Mouse (Mus musculus) lung, adult 18-20 months (tissue): ENCODE data around the gene Apopt1.

ENCODE experiments used
- DNase-seq, 2 experiments: peaks; one replicate each; pipeline ENCODE4 v3.0.0; 2022; ENCODE audit warnings: mixed read lengths in 2 of 2

Gene Apopt1

DNA sequence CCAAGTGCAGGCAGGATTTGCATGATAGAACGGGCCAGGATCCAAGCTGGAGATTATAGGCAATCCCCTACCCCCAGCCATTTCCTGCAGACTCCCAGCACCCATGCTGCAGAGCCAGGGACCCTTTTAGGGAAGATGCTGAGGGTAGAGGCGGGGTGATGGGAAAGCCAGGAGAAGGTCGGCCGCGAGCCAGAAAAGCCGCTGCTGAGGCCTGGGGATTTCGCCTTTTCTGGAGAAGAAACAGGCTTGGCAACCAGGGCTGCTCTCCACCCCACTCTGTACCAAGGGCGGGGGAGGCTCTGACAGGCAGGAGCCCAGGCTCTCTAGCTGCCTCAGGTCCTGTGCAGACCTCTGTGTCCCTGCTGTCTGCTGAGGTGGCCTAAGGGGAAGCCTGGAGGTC lies 31.8 kb upstream of the Apopt1 start:
- DNase-seq = no peak

DNA sequence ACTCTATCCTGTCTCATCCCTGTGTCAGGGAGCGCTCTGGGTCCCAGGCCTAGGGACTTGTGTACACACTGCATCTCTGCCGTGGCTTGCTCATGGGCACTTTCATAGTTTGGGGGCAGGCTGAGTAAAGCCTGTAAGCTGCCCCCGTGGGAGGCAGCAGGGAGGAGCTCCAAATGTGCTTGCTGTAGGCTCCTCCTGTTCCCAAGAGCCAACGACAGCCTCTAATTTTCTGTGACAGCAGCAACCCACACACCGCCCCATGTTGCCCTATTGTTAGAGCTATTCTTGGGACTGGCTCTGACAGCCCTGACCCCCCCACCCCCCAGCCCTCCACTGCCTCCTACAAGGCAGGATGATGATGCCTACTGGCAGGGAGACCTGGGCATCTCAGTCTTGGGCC lies 31.1 kb upstream of the Apopt1 start:
- DNase-seq = no peak

DNA sequence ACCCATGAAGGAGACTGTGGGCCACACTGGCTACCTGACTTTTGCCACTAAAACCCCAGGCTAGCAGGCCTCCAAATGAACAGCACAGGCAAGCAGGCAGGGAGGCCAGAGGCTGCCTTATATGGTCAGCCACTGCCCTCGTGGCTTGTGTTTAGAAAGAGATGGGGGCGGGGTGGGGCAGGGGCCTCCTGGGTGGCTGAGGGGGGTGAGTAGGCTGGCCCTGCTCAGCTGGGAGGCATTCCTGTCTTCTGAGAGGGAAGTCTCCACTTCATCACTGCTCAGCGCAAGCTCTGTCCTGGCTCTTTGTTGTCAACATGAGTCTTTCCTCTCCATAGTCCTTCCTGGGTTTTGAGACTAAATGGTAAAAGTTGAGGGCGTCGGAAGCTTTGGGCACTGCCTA lies 30.3 kb upstream of the Apopt1 start:
- no peak for DNase-seq

DNA sequence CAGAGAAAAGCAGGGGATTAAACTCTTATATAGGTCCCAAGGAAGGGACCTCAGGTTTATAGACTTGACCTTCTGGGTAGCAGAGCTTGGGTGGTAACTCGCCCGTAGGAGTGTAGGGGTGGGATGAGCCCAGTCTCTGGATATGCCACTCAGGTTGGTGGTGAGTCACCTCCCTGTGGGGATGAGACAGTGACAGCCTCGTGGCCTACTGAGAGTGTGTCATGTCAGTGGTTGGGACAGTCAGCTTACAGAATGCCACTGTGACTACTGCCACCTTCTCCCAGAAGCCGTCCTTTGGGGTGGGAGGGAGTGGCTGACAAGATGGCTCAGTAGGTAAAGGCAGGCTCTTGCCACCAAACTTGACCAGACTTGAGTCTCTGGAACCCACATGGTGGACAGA lies 26.7 kb upstream of the Apopt1 start:
- no peak for DNase-seq

DNA sequence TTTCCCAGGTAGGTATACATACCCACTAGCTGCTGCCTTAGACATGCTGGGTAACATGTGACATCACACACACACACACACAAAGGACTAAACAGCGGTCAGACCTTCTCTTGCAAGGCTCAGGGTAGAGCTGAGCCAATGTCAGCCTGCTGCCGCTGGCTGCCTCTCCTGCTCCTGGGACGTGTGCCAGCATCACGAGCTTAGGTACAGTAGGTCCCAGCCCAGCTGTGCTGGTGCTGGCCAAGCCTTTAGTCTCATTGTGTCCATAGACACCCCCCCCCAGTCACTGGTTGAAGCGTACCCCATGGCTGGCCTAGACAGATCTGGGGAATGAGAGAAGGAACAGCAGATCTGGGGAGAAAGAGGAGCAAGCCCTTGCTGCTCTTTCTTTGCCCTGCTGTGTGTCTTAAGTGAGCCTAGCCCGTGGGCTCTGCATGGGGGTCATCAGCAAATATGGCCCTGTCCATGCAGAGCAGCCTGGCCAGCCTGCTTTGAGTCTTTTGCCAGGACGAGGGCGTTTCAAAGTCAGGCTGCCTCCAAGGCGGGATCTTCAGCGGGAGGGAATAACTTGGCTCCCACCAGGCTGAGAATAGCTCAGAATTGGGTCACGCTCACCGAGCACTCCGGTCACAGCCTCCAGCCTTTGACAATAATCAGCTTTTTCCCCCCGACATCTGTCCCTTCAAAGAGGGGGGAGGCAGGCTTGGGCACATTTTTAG lies 25.6 kb upstream of the Apopt1 start:
- DNase-seq = peak; percentile 59 to 62

DNA sequence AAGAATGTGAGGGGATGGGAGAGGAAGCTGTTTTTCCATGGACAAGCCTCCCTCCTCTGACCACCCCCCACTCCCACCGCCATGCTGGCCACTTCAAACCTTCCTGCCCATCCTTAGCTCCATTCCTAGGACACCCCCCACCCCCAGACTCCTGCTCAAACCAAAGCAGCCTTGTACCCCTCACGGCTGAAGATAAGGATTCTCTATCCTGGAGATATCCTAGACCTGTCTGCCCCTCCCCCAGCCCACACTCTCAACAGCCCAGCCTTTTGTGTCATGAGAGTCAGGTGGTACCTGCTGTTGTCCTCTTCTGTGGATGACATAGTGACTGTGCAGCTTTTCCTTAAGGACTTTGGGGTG lies 25.0 kb upstream of the Apopt1 start:
- no peak for DNase-seq

DNA sequence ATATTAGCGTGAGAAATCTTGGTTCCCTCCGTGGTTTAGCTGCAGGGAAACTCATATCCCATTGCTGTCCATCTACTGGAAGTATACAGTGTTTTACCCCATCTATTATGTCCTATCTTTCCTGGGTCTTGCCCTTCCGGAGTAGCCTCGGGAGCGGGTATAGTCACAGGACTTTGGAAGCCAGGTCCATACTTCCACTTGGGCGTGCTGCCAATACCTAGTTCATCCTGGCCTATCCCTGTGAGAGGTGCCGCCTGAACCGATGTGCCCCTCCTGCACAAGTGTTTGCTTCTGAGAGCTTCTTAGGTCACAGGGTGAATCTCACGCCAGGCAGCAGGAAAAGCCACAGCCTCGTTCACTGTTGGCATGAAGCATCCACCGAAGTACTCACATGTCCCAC lies 23.6 kb upstream of the Apopt1 start:
- no peak for DNase-seq

DNA sequence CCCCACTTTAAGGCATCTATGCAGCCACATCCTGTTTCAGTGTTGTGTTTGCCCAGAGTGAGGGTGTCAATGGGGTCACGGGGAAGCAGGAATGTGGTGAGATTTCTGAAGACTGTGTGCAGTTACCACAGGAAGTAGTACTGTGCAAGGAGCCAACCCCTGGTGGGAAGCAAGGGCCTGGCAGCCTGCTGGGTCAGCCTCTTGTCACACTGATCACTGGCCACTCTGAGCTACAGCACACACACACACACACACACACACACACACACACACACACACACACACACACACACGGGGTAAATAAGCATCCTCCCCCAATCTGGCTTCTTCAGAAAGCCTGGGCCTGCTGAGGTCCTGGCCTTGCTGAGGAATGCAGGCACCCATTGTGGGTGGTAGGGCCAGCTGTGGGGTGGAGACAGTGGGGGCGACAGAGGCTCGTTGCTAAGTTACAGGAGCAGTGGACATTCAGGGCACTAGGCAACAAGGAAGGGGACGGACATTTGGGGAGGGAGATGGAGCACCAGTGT lies 21.7 kb upstream of the Apopt1 start:
- peak; percentile 35 to 46 for DNase-seq

DNA sequence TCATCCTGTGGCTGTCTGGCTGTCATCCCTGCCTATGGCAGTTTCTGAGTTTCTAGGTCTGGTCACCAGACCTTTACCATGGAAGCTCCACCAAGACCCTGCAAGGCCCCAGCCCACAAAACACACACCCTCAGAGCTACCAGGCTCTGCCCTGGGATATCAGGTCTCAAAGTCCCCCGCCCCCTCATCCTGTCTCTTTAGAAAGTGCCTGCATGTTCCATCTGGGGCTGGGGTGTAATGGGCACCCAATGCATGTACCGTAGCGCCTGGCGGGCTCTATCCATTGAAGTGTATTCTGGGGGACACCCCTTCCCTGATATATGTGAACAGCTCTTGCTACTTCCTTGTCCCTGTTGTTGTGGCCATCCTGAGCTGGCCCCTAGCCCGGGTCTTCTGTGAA lies 20.2 kb upstream of the Apopt1 start:
- no peak for DNase-seq

DNA sequence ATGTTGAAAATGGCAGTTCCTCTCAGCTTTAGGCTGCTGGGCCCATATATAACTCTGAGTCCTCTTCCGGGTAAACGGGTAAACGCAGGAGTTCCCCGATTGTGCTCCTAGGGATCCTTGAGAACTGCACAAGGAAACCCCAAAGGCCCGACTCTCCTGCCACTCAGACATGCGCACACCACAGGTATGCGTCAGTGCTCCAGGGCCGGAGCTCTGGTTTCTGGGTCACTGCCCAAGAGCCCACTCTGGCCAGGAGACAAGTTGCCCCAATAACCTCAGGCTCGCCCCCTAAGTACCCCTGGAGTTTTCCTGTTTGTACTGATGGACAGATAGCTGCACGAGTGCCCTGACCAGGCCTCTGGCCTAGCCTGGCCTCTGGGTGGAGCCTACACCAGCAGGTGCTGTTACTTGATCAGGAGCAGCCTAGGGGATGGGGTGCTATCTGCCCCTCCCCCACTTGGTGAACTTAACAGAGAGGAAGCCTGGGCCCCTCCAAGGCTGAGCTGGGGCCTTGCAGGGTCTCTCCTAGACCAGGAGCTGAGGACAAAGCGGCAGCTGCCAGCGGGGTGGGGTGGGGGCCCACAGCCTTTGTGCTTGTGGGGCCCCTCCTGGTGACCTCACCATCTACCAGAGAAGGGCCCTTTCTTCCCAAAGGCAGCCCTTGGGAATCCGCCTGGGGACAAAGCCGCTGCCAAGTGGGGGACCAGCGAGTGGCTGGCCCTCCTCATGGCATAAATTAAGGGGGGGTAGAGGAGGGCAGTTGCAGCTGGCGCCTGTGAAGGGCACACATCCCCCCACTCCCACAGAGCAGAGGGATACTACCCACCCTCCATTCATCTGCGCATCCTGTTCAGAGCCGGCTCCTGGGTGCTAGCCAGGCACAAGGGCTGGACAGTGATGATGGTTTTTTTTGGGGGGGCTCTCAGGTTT lies 19.5 kb upstream of the Apopt1 start:
- no peak for DNase-seq

DNA sequence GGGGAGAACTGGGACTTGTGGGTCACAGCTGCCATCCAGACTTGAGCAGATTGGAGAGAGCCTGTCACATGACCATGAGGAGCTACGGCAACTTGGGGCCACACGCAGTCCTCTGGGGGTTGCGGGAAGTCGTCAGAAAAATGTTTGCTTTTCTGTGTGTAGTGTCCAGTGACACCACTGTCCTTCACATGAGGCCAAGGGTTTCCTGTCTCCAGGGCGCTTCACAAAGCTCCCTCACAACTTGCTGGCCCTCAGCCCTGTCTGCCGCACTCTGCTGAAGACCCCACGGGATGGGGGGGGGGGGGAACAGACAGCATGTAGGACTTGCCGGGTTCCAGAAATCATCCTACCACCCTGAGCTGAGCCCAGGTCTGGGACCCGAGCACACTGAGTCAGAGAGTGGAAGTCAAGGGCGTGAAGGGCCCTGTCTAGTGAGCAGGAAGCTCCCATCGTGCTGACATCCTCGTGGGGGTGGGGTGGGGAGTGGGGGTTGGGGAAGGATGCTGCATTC lies 18.7 kb upstream of the Apopt1 start:
- DNase-seq = no peak

DNA sequence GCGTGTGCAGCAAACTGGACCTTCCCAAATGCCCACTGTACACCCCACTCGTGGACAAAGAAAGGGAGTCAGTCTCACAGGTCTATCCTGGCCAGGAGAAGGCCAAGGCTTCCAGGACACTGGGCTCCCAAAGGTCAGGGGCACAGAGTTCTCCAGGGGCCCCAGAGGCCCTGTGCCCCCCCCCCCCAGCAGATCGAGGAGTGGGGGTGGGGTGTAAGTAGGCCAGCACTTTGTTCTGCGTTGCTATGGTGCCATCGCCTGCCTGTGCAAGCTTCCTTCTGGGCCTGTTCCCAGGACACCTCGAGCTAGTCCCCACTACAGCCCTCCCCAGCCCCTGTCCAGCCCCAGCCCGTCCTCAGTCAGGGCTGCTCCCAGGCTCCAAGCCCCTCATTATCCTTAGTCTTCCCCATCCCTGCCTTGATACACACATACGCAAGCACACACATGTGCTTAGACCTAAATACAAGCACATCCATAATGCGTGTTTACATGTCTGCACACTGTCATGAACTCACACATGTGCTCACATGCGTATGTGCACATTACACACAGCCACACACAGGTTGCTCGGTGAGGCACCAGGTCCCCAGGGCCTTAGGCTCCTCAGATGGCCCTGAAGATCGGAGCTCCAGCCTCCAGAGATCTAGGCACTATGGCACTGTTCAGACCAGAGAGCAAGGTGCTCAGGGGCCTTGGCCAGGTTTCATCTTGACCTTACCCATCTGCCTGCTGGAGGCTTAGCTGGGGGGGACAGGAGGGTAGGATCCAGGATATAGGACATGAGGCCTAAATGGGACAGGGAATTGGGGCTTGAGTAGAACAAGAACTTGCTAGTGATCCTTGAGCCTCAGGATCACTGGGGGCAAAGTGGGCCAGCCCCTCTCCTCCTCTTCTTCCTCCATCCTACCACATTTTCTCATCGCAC lies 17.9 kb upstream of the Apopt1 start:
- no peak for DNase-seq

DNA sequence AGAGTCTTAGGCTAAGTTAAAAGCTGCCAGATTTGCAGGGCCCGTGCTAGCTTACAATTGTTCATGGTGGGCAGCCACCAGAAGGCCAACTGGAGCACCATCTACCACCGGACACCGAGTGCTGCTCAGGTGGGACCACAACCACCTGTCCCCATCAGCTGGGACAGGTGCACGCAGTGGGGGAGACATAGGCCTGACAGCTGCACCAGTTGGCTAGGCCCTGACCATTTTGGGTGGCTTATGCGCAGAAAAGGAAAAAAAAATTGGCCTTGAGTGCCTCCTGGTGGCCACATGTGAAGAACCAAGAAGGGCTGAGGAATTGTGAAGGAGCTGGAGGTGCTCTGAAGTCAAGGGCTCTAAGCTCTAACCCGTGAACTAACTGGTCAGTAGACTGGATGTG lies 16.8 kb upstream of the Apopt1 start:
- peak; percentile 57 to 70 for DNase-seq

DNA sequence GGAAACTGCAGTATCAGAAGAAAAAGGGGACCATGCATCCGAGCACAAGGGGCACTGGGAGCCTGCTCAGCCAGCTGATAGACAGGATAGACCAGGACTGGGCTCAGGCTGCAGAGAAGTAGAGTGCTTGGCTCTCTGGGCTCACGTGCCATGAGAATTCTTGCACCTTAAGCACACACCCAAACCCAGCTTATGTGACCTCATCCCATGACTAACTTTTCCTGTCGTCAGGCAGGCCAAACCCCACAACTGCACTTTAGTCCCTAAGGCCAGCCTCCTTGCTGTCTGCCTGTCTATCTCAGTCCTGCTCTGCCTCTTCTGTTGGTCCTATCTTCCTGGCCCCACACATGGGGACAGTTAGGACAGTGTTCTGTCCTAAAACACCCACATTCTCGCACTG lies 15.4 kb upstream of the Apopt1 start:
- no peak for DNase-seq

DNA sequence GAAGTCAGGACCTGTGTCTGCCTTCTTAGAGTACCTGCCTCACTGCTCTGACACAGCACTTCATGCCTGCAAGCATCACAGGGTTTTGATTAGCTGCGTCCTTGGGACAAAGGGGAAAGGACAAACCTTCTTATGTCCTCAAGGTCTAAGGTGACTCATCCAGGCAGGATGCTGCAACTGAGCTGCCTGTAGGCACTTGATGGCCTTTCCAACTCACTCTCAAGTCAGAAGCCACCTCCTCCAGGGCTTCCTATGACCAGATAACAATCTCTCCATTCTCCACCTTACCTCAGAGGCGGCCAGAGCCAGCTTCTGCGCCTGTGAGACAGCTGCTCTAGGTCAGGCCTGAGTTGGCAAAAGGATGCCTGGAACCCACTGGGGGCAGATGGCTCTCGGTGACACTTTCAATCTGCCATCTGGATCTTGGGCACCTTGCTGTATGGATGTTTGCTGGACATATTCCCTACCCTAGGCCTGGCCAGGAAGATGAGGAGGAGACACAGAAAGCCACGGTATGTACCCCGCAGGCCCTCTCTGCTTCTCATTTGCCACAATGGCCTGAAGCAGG lies 14.6 kb upstream of the Apopt1 start:
- DNase-seq = no peak

DNA sequence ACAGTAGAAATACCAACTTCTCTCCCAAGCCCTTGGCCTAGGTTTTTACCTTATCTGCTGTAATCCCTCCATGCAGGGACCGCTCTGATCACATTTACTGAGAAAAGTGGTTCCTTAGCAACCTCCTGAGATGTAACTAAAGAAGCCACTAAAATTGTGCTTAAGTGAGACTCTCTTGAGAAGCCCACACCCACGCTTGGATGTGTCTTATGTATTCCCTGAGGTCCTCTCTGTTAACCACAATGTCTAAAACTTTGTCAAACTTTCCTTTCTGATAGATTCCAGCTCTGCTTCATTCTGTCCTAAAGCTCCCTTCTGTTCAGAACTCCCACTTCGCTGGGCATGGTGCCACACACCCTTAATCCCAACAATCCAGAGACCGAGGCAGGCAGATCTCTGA lies 13.5 kb upstream of the Apopt1 start:
- no peak for DNase-seq

DNA sequence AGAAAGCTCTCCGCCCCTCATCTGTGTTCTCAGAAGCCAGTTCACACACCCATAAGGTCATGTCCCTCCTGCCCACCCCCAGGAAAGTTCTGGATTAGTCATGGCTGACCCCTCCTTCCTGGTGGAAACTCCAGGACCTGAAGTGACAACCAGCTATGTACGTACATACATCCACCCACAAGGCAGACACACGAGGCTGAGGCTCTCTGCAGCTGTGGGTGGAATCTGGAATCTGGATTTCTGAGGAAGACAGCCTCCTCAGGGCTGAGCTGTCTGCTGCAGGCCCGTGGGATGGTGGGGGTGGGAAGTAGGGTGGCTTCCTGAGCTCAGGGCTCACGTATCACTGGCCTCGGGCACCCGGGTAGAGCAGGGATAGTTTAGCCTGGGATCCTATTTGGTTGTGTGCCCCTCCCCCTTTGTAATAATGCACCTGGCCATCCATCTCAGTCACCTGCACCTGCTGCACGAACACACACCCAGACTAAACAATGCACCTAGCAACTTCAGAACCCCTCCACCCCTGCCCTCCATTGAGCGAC lies 12.1 kb upstream of the Apopt1 start:
- no peak for DNase-seq

DNA sequence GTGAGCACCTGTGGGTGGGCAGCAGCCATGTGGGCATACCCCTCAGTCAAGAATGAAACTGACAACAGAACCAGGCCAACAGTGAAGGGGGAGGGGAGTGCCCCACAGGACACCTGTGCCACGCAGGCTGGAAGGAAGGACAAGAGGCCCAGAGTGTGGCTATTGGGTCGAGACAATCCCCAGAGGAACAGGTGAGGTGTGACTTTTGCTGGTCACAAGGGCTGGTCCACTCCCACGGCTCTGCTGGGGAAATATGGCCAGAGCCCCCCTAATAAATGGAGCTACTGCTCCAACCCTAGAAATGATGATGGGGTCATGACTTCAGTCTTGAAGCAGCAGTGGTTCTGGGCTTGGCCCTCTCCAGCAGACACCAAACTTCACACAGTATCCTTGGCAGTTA lies 9.8 kb upstream of the Apopt1 start:
- no peak for DNase-seq

DNA sequence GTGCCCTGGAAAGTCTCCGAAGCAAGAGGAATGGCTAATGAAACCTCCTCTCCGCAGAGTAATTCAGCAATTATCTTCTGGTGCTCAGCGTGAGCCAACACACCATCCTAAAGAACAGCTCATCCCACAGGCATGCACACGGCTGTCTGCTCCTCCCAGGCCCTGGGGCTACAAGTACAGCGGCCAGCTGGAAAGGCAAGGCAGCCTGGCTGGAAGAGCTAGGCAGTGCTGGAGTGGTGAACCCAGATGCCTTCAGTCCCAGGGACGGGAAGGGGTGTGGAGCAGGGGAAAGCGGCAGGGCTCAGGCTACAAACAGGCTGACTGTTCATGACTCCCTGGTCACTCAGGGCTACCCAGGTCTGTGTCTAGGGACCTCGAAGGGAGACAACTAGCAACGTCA lies 8.5 kb upstream of the Apopt1 start:
- peak; percentile 68 to 73 for DNase-seq

DNA sequence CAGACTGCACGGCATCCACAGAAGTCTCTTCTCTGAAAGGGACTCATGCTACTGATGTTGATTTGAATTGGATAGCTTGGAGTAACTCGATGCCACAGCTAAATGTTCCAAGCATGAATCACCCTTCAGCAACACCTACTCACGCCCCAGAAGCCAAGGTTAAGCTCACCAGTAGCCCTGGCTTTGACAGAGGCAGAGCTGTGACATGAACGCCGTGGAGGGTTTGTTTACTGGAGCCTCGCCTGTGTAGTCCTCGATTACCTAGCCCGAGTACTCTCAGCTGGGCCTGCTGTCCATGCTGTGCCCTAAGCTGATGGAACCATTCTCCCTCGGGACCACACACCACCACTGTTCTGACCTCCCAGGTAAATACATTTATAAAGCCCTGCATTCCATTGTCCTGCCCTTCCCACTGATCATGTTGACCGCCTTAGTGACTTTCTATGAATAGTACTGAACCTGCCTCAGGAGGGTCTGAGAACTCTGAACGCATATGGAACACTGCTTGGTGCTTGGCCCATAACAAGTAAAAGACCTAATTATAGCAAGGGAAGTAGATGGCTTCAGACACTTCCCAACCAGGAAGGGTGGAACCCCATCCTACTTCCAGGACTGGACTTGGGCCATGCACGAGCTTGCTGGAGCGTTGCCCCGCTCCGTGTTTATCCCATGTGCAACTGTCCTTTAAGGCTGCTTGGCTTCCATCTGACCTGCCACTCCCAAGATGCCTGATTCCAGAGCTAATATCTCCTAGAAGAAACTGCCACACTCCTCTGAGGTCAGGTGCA lies 7.7 kb upstream of the Apopt1 start:
- DNase-seq = peak; percentile 88 to 91

DNA sequence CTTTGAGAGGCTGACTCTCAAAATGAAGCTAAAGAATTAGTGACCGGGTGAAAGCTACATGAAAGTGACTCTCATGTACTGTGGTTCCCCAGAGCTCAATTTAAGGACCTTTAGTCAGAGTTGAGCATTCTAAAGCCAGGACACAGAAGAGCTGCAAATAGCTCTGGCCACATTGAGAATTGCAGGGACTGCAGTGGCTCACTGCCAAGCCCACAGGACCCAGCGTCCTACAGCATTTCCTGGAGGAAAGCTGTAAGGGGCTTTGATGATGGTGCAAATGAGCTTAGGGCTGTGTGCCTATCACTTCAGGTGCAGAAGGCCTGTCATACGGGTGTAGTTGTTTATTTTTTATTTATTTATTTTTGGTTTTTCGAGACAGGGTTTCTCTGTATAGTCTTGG lies 4.9 kb upstream of the Apopt1 start:
- DNase-seq = no peak
